Mouse (Mus musculus) forebrain, embryonic 14.5 days (tissue): ENCODE measurements at regions not wholly inside any gene's neighbourhood (a gene's known extent, or its start where the extent isn't known, plus 50 kb on each side); places are given as distances from the start of the nearest gene placed in this dataset.

Experiments used
- ATAC-seq: fragments of 200-750 bp; cut with Nextera tagmentation; 2 replicates; pipeline ENCODE4 v1.8.0; 2017; ENCODE audit warnings: mild to moderate bottlenecking, moderate library complexity
- DNase-seq: peaks from one replicate; pipeline ENCODE4 v3.0.0-alpha.2; 2015; ENCODE audit warnings: low spot score
- H3K27ac ChIP-seq: fragments of 300-500 bp; sonication (generic); 2 replicates; pipeline ENCODE4 v1.5.1; 2014; ENCODE audit warnings: low read depth, mild to moderate bottlenecking, control low read depth, low read length, moderate library complexity
- H3K27me3 ChIP-seq: fragments of 300-500 bp; sonication (generic); replicated peaks from 2 replicates; pipeline ENCODE4 v1.6.1; 2014; ENCODE audit warnings: low read length, control low read depth, mixed read lengths; ENCODE audit not compliant: control insufficient read depth, insufficient read depth
- H3K36me3 ChIP-seq: fragments of 300-500 bp; sonication (generic); 2 replicates; pipeline ENCODE4 v1.6.1; 2014; ENCODE audit warnings: low read length, control low read depth; ENCODE audit not compliant: control insufficient read depth, insufficient read depth
- H3K4me1 ChIP-seq: fragments of 300-500 bp; sonication (generic); 2 replicates; pipeline ENCODE4 v1.6.1; 2014; ENCODE audit warnings: antibody characterized with exemption, low read length, control low read depth; ENCODE audit not compliant: control insufficient read depth, insufficient read depth
- H3K4me2 ChIP-seq: fragments of 300-500 bp; sonication (generic); 2 replicates; pipeline ENCODE4 v1.6.1; 2014; ENCODE audit warnings: mild to moderate bottlenecking, control low read depth, low read length
- H3K4me3 ChIP-seq: fragments of 300-500 bp; sonication (generic); 2 replicates; pipeline ENCODE4 v1.5.1; 2014; ENCODE audit warnings: low read depth, low read length, control low read depth
- H3K9ac ChIP-seq: fragments of 300-500 bp; sonication (generic); 2 replicates; pipeline ENCODE4 v1.6.1; 2014; ENCODE audit warnings: mild to moderate bottlenecking, low read length, control low read depth, moderate library complexity
- H3K9me3 ChIP-seq: fragments of 300-500 bp; sonication (generic); replicated peaks from 2 replicates; pipeline ENCODE4 v1.6.1; 2016; ENCODE audit warnings: low read length, control low read depth, mixed read lengths; ENCODE audit not compliant: control insufficient read depth
- WGBS: fragments of 180-500 bp; shearing (Covaris S2); extraction: QIAGEN DNeasy Blood & Tissue Kit; methylation state at CpG from one replicate; pipeline ENCODE4 v1.1.7; 2014; 5-methylcytosine and 5-hydroxymethylcytosine counted together

GRCm38 (mm10) chr9:62220451-62220850 lies 61.6 kb downstream of the Spesp1 start:
- Histone ChIP-seq H3K27ac (no peak overlapping the region), H3K9ac (no peak overlapping the region), H3K4me1 (no peaks in the 10 kb centered on the region), H3K4me3 (no peak overlapping the region), H3K4me2 (no peak overlapping the region), H3K36me3 (no peaks in the 10 kb centered on the region), H3K27me3 (no peaks in the 10 kb centered on the region), H3K9me3 (no peaks in the 10 kb centered on the region)
- ATAC-seq (no peak), DNase-seq (no peak)
- 70% methylated on average over 5 of the region's 5 CpGs for WGBS

DNA sequence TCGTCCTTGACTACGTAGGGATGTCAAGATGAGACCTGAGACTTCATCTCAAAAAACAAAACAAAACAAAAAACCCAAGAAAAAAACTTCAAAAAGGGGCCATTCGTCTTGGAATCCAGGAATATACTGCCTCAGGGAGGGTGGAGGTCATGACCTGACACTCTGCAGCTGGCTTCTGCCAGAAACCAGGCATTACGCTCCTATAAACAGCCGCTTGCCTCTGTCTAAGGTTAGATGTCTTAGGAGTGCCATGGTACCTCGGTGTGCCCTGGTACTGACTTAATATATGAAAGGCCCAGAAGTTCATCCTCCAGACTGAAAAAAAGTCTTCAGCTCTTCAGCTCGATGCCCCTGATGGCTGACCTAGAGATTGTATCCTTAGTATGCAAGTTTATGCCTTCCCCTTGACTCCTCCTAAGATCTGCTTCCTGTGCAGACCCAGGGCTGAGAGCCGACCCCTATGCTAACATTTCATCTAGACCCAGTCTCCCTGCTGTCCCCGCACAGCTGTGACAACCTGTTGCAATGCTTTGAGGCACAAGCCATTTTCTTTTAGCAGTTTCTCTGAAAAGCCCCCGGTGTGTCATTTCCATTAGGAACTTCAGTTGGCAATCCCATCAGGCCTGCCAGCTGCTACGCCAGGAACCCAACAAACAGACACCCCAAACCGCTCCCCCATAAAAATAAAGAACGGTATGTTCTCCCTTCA lies 66.7 kb downstream of the Spesp1 start:
- Histone ChIP-seq H3K4me2 (no peak overlapping the region), H3K4me1 (no peaks in the 10 kb centered on the region), H3K4me3 (no peak overlapping the region), H3K27ac (no peak overlapping the region), H3K27me3 (no peaks in the 10 kb centered on the region), H3K36me3 (no peaks in the 10 kb centered on the region), H3K9me3 (no peaks in the 10 kb centered on the region), H3K9ac (no peak overlapping the region)
- no peak for DNase-seq
- ATAC-seq: no peak
- 85% methylated on average over 13 of the region's 13 CpGs for WGBS

DNA sequence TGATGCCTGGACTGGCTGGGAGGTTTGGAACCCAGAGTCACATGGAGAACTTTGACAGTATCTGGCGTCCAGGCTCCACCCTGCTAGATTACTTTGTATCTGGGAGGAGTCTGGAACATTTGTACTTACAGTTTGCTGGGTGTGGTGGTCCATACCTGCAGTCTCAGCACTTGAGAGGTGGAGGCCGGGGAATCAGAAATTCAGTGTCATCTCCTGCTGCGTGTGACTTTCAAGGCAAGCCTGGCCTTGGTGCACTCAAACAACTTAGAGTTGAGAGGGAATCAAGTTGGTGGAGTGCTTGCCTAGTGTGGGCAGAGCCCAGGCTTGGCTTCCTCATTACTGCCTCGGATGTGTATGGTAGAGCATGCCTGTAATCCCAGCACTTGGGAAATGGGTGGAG lies 67.5 kb downstream of the Spesp1 start:
- Histone ChIP-seq H3K4me1 (no peaks in the 10 kb centered on the region), H3K36me3 (no peaks in the 10 kb centered on the region), H3K27ac (no peak overlapping the region), H3K27me3 (no peaks in the 10 kb centered on the region), H3K4me2 (no peak overlapping the region), H3K9ac (no peak overlapping the region), H3K9me3 (no peaks in the 10 kb centered on the region), H3K4me3 (no peak overlapping the region)
- DNase-seq (no peak), ATAC-seq (no peak)
- WGBS: 87% methylated on average over 4 of the region's 4 CpGs

GRCm38 (mm10) chr9:62212615-62213014 lies 69.4 kb downstream of the Spesp1 start:
- no peaks in the 10 kb centered on the region for H3K36me3 ChIP-seq
- H3K27ac ChIP-seq: no peak overlapping the region
- no peaks in the 10 kb centered on the region for H3K27me3 ChIP-seq
- H3K4me3 ChIP-seq: no peak overlapping the region
- 52% methylated on average over 6 of the region's 6 CpGs for WGBS
- H3K9ac ChIP-seq: no peak overlapping the region
- no peak overlapping the region for H3K4me2 ChIP-seq
- ATAC-seq: no peak
- DNase-seq: no peak
- H3K4me1 ChIP-seq: no peaks in the 10 kb centered on the region
- H3K9me3 ChIP-seq: no peaks in the 10 kb centered on the region

DNA sequence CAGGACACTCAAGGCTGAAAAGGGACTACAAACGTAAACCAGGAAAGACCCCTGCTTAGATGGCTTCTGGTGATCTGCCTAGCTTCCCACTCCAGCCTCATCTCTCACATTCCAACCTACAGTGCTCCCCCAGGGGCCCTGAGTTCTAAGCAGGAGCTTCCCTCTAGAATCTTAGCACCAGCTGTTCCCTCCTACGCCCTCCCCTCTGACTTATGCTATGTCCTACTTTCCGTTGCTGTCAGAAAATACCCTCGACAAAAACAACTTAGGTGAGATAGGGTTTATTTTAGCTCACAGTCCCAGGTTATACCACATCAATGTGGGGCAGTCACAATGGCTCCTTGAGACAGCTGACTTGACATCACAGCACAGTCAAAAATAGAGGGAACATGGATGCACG lies 71.2 kb downstream of the Spesp1 start:
- Histone ChIP-seq H3K27me3 (no peaks in the 10 kb centered on the region), H3K27ac (no peak overlapping the region), H3K4me1 (no peaks in the 10 kb centered on the region), H3K4me3 (no peak overlapping the region), H3K4me2 (no peak overlapping the region), H3K9ac (no peak overlapping the region), H3K9me3 (no peaks in the 10 kb centered on the region), H3K36me3 (no peaks in the 10 kb centered on the region)
- DNase-seq (no peak), ATAC-seq (no peak)
- WGBS: 92% methylated on average over 5 of the region's 5 CpGs

DNA sequence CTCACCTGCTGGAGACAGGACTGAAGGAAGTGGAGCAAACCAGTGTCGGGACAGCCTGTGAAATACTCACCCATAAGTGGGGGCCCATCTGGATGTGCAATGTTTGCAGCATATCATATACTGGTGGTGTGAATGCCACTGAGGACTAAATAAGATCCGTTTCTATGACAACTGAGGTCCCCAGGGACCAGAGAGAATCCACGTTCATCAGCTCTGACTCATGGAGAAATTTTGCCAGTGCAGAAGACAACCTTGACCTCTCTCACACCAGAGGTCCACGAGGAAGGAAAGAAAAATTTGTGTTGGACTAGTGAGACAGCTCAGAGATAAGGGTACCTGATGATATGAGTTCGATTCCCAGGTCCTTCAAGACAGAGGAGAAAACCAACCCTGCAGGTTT lies 73.6 kb downstream of the Spesp1 start:
- H3K9me3 ChIP-seq: no peaks in the 10 kb centered on the region
- H3K4me2 ChIP-seq: no peak overlapping the region
- H3K4me1 ChIP-seq: no peaks in the 10 kb centered on the region
- no peak overlapping the region for H3K4me3 ChIP-seq
- no peak overlapping the region for H3K27ac ChIP-seq
- ATAC-seq (no peak), DNase-seq (no peak)
- H3K9ac ChIP-seq: no peak overlapping the region
- H3K27me3 ChIP-seq: no peaks in the 10 kb centered on the region
- WGBS: 76% methylated on average over 5 of the region's 5 CpGs
- H3K36me3 ChIP-seq: no peaks in the 10 kb centered on the region

GRCm38 (mm10) chr9:62205264-62205663 lies 76.7 kb downstream of the Spesp1 start:
- Histone ChIP-seq H3K27me3 (no peaks in the 10 kb centered on the region), H3K4me1 (no peaks in the 10 kb centered on the region), H3K27ac (no peak overlapping the region), H3K9ac (no peak overlapping the region), H3K36me3 (no peaks in the 10 kb centered on the region), H3K4me3 (no peak overlapping the region), H3K9me3 (no peaks in the 10 kb centered on the region), H3K4me2 (no peak overlapping the region)
- no peak for DNase-seq
- ATAC-seq: no peak
- 73% methylated on average over 4 of the region's 4 CpGs for WGBS

DNA sequence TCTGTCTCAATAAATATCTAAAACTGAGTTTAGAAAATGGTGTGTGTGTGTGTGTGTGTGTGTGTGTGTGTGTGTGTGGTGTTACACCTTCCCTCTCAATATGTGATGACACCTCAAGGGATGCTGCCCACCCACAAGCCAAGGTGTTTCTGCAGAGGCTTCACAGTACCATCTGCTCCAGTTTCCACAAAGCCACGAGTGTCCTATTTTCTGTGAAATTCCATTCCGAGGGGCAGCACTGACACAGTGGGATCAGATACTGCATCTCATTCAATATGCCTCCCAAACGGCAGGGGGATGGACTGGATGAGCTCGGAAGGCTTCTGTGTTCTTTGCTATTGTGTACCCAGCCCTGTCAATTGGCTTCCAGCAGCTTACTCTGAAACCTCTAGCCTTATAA lies 78.5 kb downstream of the Spesp1 start:
- WGBS: 16% methylated on average over 4 of the region's 4 CpGs
- Histone ChIP-seq H3K27ac (peak overlapping the region; percentile 3; the same call in 1 of the 2 replicates), H3K4me3 (no peak overlapping the region)

DNA sequence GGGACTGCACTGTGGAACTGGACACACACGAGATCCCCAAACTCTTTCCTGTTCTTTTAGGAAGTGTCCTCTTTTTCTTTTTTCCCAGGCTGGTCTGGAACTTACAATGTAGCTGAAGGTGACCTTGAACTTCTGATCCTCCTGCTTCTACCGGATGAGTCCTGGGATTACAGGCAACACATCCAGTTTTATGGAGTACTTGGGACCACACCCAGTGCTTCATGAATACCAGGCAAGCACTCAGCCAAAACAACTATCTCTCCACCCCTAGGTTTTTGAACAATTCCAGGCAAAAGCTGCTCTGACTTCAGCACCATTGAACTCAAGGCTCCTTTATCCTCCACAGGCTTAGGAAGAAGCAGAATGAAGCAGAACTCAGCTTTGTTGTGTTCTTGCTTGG lies 79.7 kb downstream of the Spesp1 start:
- no peak overlapping the region for H3K27ac ChIP-seq
- DNase-seq (no peak), ATAC-seq (no peak)
- H3K4me2 ChIP-seq: no peak overlapping the region
- H3K4me1 ChIP-seq: 0 out of 2 replicates have a peak, but pooled peaks cover 2% of the 10 kb centered on the region
- H3K4me3 ChIP-seq: no peak overlapping the region
- H3K27me3 ChIP-seq: no peaks in the 10 kb centered on the region
- H3K9me3 ChIP-seq: no peaks in the 10 kb centered on the region
- no peak overlapping the region for H3K9ac ChIP-seq
- 85% methylated on average over 2 of the region's 2 CpGs for WGBS
- H3K36me3 ChIP-seq: no peaks in the 10 kb centered on the region

More for the DNA sequence above, 78.5 kb downstream of the Spesp1 start:
- no peaks in the 10 kb centered on the region for H3K9me3 ChIP-seq
- no peaks in the 10 kb centered on the region for H3K36me3 ChIP-seq
- ATAC-seq (no peak), DNase-seq (peak; percentile 34)
- H3K4me2 ChIP-seq: no peak overlapping the region
- 0 out of 2 replicates have a peak, but pooled peaks cover 2% of the 10 kb centered on the region for H3K4me1 ChIP-seq
- H3K27me3 ChIP-seq: no peaks in the 10 kb centered on the region
- no peak overlapping the region for H3K9ac ChIP-seq
